Mouse (Mus musculus) heart, postnatal 0 days (tissue): ENCODE measurements at regions not wholly inside any gene's neighbourhood (a gene's known extent, or its start where the extent isn't known, plus 50 kb on each side); places are given as distances from the start of the nearest gene placed in this dataset.

ENCODE experiments used
- ATAC-seq: fragments of 200-750 bp; cut with Nextera tagmentation; 2 replicates; pipeline ENCODE4 v1.8.0; 2017; ENCODE audit warnings: low read depth, moderate number of reproducible peaks, moderate library complexity; ENCODE audit not compliant: insufficient read depth
- DNase-seq: peaks from one replicate; pipeline ENCODE4 v3.0.0-alpha.2; 2016; ENCODE audit warnings: low spot score
- H3K27ac ChIP-seq: fragments of 300-500 bp; sonication (generic); 2 replicates; pipeline ENCODE4 v1.5.1; 2014; ENCODE audit warnings: low read depth, mild to moderate bottlenecking
- H3K27me3 ChIP-seq: fragments of 300-500 bp; sonication (generic); 2 replicates; pipeline ENCODE4 v1.6.1; 2014; ENCODE audit warnings: low read length, mixed read lengths; ENCODE audit not compliant: control insufficient read depth, insufficient read depth
- H3K36me3 ChIP-seq: fragments of 300-500 bp; sonication (generic); replicated peaks from 2 replicates; pipeline ENCODE4 v1.6.1; 2014; ENCODE audit warnings: low read length, mixed read lengths; ENCODE audit not compliant: control insufficient read depth, insufficient read depth
- H3K4me1 ChIP-seq: fragments of 300-500 bp; sonication (generic); 2 replicates; pipeline ENCODE4 v1.6.1; 2014; ENCODE audit warnings: antibody characterized with exemption; ENCODE audit not compliant: control insufficient read depth, insufficient read depth
- H3K4me2 ChIP-seq: fragments of 300-500 bp; sonication (generic); 2 replicates; pipeline ENCODE4 v1.6.1; 2014; ENCODE audit warnings: low read depth, mild to moderate bottlenecking, low read length, moderate library complexity
- H3K4me3 ChIP-seq: fragments of 300-500 bp; sonication (generic); 2 replicates; pipeline ENCODE4 v1.5.1; 2014; ENCODE audit warnings: low read depth, low read length
- H3K9ac ChIP-seq: fragments of 300-500 bp; sonication (generic); replicated peaks from 2 replicates; pipeline ENCODE4 v1.6.1; 2014; ENCODE audit warnings: low read depth, low read length, mixed read lengths
- H3K9me3 ChIP-seq: fragments of 300-500 bp; sonication (generic); replicated peaks from 2 replicates; pipeline ENCODE4 v1.6.1; 2016; ENCODE audit warnings: low read length; ENCODE audit not compliant: control insufficient read depth
- CTCF ChIP-seq: IDR thresholded peaks from 2 replicates; pipeline ENCODE4 v1.5.1; 2016; ENCODE audit warnings: antibody characterized with exemption, control low read depth, low read depth
- EP300 ChIP-seq: IDR thresholded peaks from 2 replicates; pipeline ENCODE4 v1.6.1; 2016; ENCODE audit warnings: antibody characterized with exemption, low read depth
- WGBS: fragments of 180-500 bp; shearing (Covaris S2); extraction: QIAGEN DNeasy Blood & Tissue Kit; methylation state at CpG from one replicate; pipeline ENCODE4 v1.1.7; 2014; 5-methylcytosine and 5-hydroxymethylcytosine counted together

DNA sequence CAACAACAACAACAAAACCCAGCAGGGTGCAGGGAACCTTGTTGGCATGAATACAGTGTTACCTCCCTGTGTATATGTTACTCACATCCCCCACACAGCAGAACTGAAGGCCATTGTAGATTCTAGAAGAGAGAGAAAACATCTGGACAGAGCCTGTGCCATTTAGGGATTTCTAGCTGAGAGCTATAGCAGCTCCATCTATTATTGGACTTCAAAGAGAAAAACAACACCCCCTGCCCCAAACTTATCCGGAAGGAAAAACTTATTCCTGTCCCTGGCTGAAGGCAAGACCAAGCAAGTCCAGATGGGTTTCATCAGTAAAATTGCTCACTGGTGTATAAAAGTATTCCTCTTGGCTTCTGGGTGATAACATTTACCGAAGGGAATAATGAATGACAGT lies 98.6 kb upstream of the St8sia2 start:
- WGBS, result 53% methylated on average over 2 of the region's 2 CpGs
- Histone ChIP-seq H3K4me2 (no peak overlapping the region), H3K36me3 (no peaks in the 10 kb centered on the region), H3K4me3 (no peak overlapping the region), H3K9ac (no peak overlapping the region), H3K27ac (no peak overlapping the region), H3K27me3 (no peaks in the 10 kb centered on the region), H3K4me1 (no peaks in the 10 kb centered on the region), H3K9me3 (no peaks in the 10 kb centered on the region)
- no peak for DNase-seq
- ATAC-seq, result no peak
- TF ChIP-seq CTCF, result no peak
- TF ChIP-seq EP300, result no peak

DNA sequence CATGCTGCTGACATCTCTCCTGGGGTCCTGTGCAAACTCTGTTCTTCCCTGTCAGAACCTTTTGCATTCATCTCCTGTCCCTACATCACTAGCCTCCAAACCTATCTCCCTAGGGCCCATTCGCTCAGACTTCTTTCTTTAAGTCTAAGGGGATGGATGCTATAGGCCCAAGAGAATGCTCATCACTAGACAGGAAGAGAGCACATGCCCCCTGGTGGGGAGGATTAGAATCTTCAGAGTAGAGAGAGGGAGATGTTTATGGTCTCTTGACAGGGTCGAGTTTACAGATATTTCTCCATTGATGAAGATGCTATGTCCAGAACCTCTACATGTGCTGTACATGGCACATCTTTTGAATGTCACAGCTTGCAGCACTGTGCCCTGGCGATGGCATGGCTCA lies 94.9 kb upstream of the St8sia2 start:
- no peak for DNase-seq
- ATAC-seq, result no peak
- Histone ChIP-seq H3K4me2 (no peak overlapping the region), H3K4me1 (no peaks in the 10 kb centered on the region), H3K9ac (no peak overlapping the region), H3K9me3 (no peaks in the 10 kb centered on the region), H3K27ac (no peak overlapping the region), H3K36me3 (no peaks in the 10 kb centered on the region), H3K4me3 (no peak overlapping the region), H3K27me3 (no peaks in the 10 kb centered on the region)
- TF ChIP-seq CTCF (peak; percentile 43), EP300 (no peak)
- WGBS, result 54% methylated on average over 3 of the region's 3 CpGs

DNA sequence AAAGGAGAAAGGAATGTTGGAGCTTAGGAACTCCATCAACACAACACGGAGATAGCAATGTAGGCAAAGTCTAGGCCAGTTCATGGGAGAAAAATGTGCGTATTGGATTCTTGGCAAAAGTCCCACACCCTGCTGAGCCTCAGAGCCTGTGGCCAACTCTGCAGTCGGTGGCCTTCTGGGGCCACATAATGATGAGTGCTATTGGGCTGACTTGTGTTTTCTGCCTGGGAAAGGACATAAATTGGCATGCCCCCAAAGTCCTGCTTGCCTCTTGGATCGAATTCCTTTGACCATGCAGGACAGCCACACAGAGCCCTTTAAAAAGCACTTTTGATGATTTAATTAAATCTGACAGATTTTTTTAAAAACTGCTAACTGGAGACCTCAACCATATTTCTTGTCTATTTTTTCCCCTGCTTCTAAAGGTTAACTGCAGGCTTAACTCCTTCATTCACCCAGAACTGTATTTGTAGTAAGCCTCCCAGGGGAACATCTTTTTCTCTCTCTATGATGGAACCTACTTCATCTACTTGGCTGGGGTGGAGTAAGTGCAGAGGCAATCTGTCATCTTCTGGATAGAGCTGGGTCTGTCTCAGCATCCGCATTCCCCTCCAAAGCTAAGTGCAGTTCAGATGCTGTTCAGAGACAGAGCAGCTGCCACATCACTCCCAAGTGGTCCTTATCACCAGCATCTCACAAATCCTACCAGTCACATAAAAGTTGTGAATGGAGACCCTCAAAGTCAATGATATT lies 93.9 kb upstream of the St8sia2 start:
- H3K9me3 ChIP-seq, result no peaks in the 10 kb centered on the region
- H3K36me3 ChIP-seq, result no peaks in the 10 kb centered on the region
- ATAC-seq (no peak), DNase-seq (peak; percentile 23)
- H3K4me3 ChIP-seq, result no peak overlapping the region
- H3K4me2 ChIP-seq, result no peak overlapping the region
- WGBS, result 27% methylated on average over 5 of the region's 5 CpGs
- H3K9ac ChIP-seq, result no peak overlapping the region
- H3K27ac ChIP-seq, result no peak overlapping the region
- TF ChIP-seq EP300, result no peak
- no peak for TF ChIP-seq CTCF
- no peaks in the 10 kb centered on the region for H3K27me3 ChIP-seq
- H3K4me1 ChIP-seq, result no peaks in the 10 kb centered on the region

DNA sequence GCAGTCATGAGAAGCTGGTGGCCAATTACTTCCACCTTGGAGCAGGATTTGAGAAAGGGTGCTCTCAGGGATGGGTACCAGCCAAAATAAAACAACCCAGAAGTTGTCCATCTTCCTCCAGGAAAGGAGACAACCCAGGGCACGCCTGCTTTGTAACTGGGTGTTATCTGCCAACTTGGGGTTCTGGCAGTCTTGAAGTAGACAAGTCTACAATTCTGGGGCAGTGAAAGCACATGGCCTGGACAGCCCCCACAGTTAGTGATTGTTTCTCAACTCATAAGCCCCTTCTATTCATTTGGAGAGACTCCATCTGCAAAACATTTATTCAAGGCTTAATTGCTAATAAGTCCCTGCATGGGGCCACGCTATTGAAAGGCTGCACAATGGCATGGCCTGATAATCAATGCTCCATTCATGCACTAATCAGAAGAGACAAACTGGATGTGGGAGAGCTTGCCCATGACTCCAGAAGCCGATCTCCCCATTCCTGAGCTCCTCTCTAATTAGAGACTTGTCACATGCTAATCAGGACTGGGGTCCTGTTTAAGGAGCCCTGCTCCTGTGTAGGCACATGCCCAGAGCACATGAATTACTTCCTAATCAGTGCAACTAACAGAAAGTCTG lies 78.0 kb upstream of the St8sia2 start:
- DNase-seq, result no peak
- H3K4me3 ChIP-seq, result no peak overlapping the region
- H3K36me3 ChIP-seq, result no peaks in the 10 kb centered on the region
- no peak overlapping the region for H3K27ac ChIP-seq
- H3K4me1 ChIP-seq, result no peaks in the 10 kb centered on the region
- no peaks in the 10 kb centered on the region for H3K9me3 ChIP-seq
- no peaks in the 10 kb centered on the region for H3K27me3 ChIP-seq
- no peak overlapping the region for H3K9ac ChIP-seq
- H3K4me2 ChIP-seq, result no peak overlapping the region
- TF ChIP-seq CTCF (no peak), EP300 (no peak)
- ATAC-seq, result no peak
- WGBS, result 60% methylated on average over 3 of the region's 3 CpGs

DNA sequence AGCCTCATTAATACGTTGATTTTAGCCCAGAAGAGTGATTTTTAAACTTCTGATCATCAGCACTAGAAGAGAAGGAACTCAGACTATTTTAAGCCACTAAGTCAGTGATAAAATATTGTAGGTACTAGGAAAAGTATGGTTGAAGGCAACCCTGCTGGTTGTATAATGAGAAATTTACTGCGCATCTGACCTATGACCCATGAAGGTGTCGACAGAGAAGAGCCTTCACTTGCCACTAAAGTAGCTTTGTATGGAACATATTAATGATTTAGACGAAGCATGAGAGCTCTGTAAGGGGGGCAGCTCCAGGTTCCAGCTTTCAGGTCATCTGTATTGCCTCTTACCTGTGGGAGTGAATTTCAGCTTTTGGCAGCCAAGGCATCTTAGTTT lies 67.4 kb upstream of the St8sia2 start:
- Histone ChIP-seq H3K4me1 (no peaks in the 10 kb centered on the region), H3K9ac (no peak overlapping the region), H3K4me3 (no peak overlapping the region), H3K4me2 (no peak overlapping the region), H3K27me3 (no peaks in the 10 kb centered on the region), H3K27ac (no peak overlapping the region), H3K9me3 (no peaks in the 10 kb centered on the region), H3K36me3 (no peaks in the 10 kb centered on the region)
- DNase-seq (no peak), ATAC-seq (no peak)
- 69% methylated on average over 4 of the region's 4 CpGs for WGBS
- TF ChIP-seq EP300 (no peak), CTCF (no peak)
